Mouse (Mus musculus): ENCODE measurements at regions not wholly inside any gene's neighbourhood (a gene's known extent, or its start where the extent isn't known, plus 50 kb on each side); places are given as distances from the start of the nearest gene placed in this dataset.
A peak's percentile ranks its signal among the peaks of the same experiment; 100 is the strongest.

DNA sequence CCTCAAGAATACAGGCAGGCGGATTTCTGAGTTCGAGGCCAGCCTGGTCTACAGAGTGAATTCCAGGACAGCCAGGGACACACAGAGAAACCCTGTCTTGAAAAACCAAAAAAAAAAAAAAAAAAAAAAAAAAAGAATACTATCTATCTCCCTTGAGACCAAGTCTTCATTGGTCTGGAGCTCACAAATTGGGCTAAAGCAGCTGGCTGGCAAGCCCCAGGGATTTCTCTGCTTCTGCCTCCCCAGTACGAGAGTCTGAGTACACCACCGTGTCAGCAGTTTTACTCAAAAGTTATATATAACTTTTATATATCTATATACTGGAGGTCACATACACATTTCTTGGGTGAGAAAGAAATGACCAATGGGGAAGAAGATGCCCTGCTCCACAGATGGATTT is 229.2 kb downstream of the Zfp36l1 start:
- H3K27ac ChIP-seq (ENCODE audit: low read depth): no peak overlapping the region
- ATAC-seq: no peak
- no peak overlapping the region for H3K4me3 ChIP-seq (ENCODE audit: low read depth, low read length)
- H3K27me3 ChIP-seq (ENCODE audit: insufficient read depth, low read length): no peaks in the 10 kb centered on the region
- WGBS (ENCODE audit: insufficient replicate concordance): 77% methylated on average over 4 of the region's 4 CpGs
- H3K9me3 ChIP-seq (ENCODE audit: low read length): no peaks in the 10 kb centered on the region
- no peaks in the 10 kb centered on the region for H3K36me3 ChIP-seq (replicated peaks; ENCODE audit: insufficient read depth, low read length)
- no peak overlapping the region for H3K9ac ChIP-seq (replicated peaks)
- TF ChIP-seq CTCF (IDR thresholded peaks at IDR 0.05; ENCODE audit: low read depth) (no peak), EP300 (IDR thresholded peaks at IDR 0.05; ENCODE audit: low read depth) (no peak)
- H3K4me2 ChIP-seq (ENCODE audit: low read depth, low read length): no peak overlapping the region
- no peaks in the 10 kb centered on the region; the same call in 1 of the 2 replicates for H3K4me1 ChIP-seq (ENCODE audit: insufficient read depth)
- DNase-seq: no peak

DNA sequence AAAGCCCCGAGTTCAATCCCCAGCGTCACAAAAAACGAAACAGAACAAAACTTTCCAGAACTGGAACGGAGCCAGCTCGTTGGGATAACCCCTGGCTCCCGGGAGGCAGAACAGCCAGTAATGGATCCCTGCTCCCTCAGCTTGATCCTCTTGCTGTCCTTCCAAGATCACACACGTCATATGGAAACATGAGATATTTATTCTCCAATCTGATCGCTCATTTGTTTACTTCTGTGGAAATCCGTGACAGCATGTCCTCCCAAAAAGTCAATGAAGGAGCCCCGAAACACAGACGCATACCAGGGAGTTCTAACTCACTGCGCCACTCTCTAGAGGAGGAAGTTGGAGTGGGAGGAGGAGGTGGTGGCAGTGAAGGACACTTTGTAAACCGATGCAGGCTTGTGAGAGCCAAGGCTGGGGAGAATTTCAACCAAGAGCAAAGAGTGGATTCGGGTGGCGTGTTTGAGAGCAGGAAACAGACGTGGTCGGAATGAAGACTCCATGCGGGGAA is 232.0 kb downstream of the Zfp36l1 start:
- no peak overlapping the region for H3K27ac ChIP-seq (ENCODE audit: low read depth)

DNA sequence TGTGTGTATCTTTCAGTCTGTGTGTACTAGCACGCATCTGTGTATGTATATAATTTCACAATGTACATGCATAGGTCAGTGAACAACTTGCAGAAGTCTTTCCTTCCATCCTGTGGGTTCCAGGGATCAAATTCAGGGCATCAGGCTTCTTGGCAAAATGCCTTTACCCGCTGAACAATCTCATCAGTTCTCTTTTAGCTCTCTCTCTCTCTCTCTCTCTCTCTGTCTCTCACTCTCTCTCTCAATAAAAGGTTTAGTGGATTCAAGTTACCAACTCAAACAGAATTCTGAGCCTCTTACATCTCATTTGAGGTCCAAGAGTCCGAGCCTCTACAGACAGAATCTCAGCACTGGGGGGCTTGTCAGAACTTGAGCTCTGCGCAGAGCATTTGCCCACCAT is 232.5 kb downstream of the Zfp36l1 start:
- Histone ChIP-seq H3K4me1 (ENCODE audit: insufficient read depth) (no peaks in the 10 kb centered on the region; the same call in 1 of the 2 replicates), H3K36me3 (replicated peaks; ENCODE audit: insufficient read depth, low read length) (no peaks in the 10 kb centered on the region), H3K4me3 (ENCODE audit: low read depth, low read length) (no peak overlapping the region), H3K4me2 (ENCODE audit: low read depth, low read length) (no peak overlapping the region), H3K9me3 (ENCODE audit: low read length) (no peaks in the 10 kb centered on the region), H3K27ac (ENCODE audit: low read depth) (no peak overlapping the region), H3K9ac (replicated peaks) (no peak overlapping the region), H3K27me3 (ENCODE audit: insufficient read depth, low read length) (no peaks in the 10 kb centered on the region)
- ATAC-seq (no peak), DNase-seq (no peak)
- TF ChIP-seq CTCF (IDR thresholded peaks at IDR 0.05; ENCODE audit: low read depth) (no peak), EP300 (IDR thresholded peaks at IDR 0.05; ENCODE audit: low read depth) (no peak)
- 77% methylated on average over 4 of the region's 4 CpGs for WGBS (ENCODE audit: insufficient replicate concordance)

More for the DNA sequence above, 232.0 kb downstream of the Zfp36l1 start:
- Histone ChIP-seq H3K9ac (replicated peaks) (no peak overlapping the region), H3K4me1 (ENCODE audit: insufficient read depth) (no peaks in the 10 kb centered on the region; the same call in 1 of the 2 replicates), H3K27me3 (ENCODE audit: insufficient read depth, low read length) (no peaks in the 10 kb centered on the region), H3K4me2 (ENCODE audit: low read depth, low read length) (no peak overlapping the region), H3K36me3 (replicated peaks; ENCODE audit: insufficient read depth, low read length) (no peaks in the 10 kb centered on the region), H3K4me3 (ENCODE audit: low read depth, low read length) (no peak overlapping the region), H3K9me3 (ENCODE audit: low read length) (no peaks in the 10 kb centered on the region)
- no peak for TF ChIP-seq CTCF (IDR thresholded peaks at IDR 0.05; ENCODE audit: low read depth)
- TF ChIP-seq EP300 (IDR thresholded peaks at IDR 0.05; ENCODE audit: low read depth): no peak
- DNase-seq (no peak), ATAC-seq (no peak)
- 44% methylated on average over 18 of the region's 18 CpGs for WGBS (ENCODE audit: insufficient replicate concordance)

DNA sequence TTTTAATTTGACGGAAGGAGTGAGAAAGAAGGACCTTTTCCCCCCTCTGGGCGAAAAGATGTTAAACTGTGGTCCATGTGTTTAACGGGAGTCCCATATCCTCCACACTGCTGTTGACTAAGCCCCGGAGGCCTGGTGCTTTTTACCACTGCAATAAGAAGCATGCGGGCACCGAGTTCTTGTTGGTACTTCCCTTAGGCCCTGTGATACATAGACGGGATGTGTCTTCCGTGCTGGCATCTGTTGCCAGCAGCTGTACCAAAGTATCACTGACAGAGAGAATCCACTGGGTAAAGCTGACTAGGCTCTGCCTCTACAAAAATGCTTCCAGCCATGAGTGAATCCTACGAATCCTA is 232.9 kb downstream of the Zfp36l1 start:
- Histone ChIP-seq H3K4me1 (ENCODE audit: insufficient read depth) (no peaks in the 10 kb centered on the region; the same call in 1 of the 2 replicates), H3K27me3 (ENCODE audit: insufficient read depth, low read length) (no peaks in the 10 kb centered on the region), H3K36me3 (replicated peaks; ENCODE audit: insufficient read depth, low read length) (no peaks in the 10 kb centered on the region), H3K4me2 (ENCODE audit: low read depth, low read length) (no peak overlapping the region), H3K9ac (replicated peaks) (no peak overlapping the region), H3K4me3 (ENCODE audit: low read depth, low read length) (no peak overlapping the region), H3K9me3 (ENCODE audit: low read length) (no peaks in the 10 kb centered on the region), H3K27ac (ENCODE audit: low read depth) (no peak overlapping the region)
- DNase-seq (no peak), ATAC-seq (no peak)
- TF ChIP-seq EP300 (IDR thresholded peaks at IDR 0.05; ENCODE audit: low read depth) (0 out of 2 replicates have a peak, but pooled peaks have one; percentile 2), CTCF (IDR thresholded peaks at IDR 0.05; ENCODE audit: low read depth) (no peak)
- 81% methylated on average over 9 of the region's 9 CpGs for WGBS (ENCODE audit: insufficient replicate concordance)

DNA sequence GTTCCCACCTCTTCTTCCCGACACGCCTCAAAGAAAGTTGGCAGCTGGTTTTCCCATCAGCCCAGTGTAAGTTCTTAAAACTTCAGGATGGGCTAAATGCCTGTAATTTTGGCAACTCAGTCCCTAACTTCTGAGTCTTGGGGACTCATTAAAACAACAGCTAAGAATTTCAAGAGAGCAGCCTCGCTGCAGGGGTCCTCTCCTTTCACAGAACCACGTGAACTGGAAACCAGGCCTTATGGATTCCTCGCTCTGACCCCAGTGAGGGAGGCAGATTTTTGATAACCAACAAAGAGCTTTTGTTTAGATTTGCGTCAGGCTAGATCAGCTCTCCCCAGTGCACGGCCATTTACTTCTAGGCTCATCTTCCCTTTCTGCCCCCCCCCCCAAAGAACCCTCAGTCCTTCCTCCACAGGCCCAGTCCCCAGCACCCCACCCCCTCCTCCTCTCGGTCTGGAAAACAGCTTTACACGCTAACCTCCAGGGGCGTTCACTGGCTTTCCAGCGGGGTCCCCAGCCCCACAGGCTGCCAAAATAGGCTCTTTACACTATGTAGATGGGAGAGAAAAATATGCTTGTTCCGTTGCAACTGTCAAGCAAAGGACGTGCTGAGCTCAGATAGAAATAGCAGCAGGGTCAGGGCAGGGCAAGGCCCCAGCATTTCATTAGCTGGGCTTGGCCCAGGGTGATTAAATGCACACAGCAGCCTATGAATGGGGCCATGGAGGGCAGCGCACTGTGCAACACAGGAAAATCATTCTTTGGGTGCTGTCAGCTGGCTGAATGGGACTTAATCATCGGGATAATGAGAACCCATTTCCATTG is 233.5 kb downstream of the Zfp36l1 start:
- WGBS (ENCODE audit: insufficient replicate concordance): 62% methylated on average over 15 of the region's 15 CpGs
- Histone ChIP-seq H3K9me3 (ENCODE audit: low read length) (no peaks in the 10 kb centered on the region), H3K27ac (ENCODE audit: low read depth) (0 out of 2 replicates have a peak overlapping the region, but pooled peaks have one; percentile 8), H3K4me3 (ENCODE audit: low read depth, low read length) (no peak overlapping the region), H3K27me3 (ENCODE audit: insufficient read depth, low read length) (no peaks in the 10 kb centered on the region), H3K9ac (replicated peaks) (no peak overlapping the region), H3K4me1 (ENCODE audit: insufficient read depth) (no peaks in the 10 kb centered on the region; the same call in 1 of the 2 replicates), H3K36me3 (replicated peaks; ENCODE audit: insufficient read depth, low read length) (no peaks in the 10 kb centered on the region), H3K4me2 (ENCODE audit: low read depth, low read length) (no peak overlapping the region)
- TF ChIP-seq CTCF (IDR thresholded peaks at IDR 0.05; ENCODE audit: low read depth) (no peak), EP300 (IDR thresholded peaks at IDR 0.05; ENCODE audit: low read depth) (0 out of 2 replicates have a peak, but pooled peaks have one; percentile 26)
- no peak for DNase-seq
- peak; percentile 21; the same call in 1 of the 2 replicates for ATAC-seq

DNA sequence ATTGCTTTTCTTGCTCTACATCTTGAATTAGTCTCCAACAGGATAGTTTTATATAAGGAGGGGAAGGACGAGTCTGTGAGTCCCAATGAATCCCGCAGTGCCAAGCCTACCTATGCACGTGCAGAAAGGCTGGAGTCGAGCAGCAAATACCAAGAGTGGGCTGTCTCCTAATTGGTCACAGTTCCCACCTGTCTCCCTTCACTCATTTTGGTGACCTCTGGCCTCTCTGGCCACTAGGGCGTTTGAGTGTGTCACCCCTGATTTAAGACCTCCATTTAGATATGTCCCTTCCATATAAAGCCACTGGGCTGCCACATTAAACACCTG is 234.1 kb downstream of the Zfp36l1 start:
- Histone ChIP-seq H3K9ac (replicated peaks) (no peak overlapping the region), H3K4me1 (ENCODE audit: insufficient read depth) (no peaks in the 10 kb centered on the region; the same call in 1 of the 2 replicates), H3K27me3 (ENCODE audit: insufficient read depth, low read length) (no peaks in the 10 kb centered on the region), H3K4me2 (ENCODE audit: low read depth, low read length) (no peak overlapping the region), H3K4me3 (ENCODE audit: low read depth, low read length) (no peak overlapping the region), H3K9me3 (ENCODE audit: low read length) (no peaks in the 10 kb centered on the region), H3K36me3 (replicated peaks; ENCODE audit: insufficient read depth, low read length) (no peaks in the 10 kb centered on the region), H3K27ac (ENCODE audit: low read depth) (no peak overlapping the region)
- TF ChIP-seq EP300 (IDR thresholded peaks at IDR 0.05; ENCODE audit: low read depth): no peak
- TF ChIP-seq CTCF (IDR thresholded peaks at IDR 0.05; ENCODE audit: low read depth): no peak
- WGBS (ENCODE audit: insufficient replicate concordance): 69% methylated on average over 5 of the region's 5 CpGs
- no peak for ATAC-seq
- no peak for DNase-seq
